Mouse (Mus musculus) telencephalon, adult 2 months (tissue): Measurements from ENCODE around the gene Bnip1.

Experiments used
- DNase-seq: peaks from one replicate; pipeline ENCODE4 v3.0.0-alpha.2; 2011; ENCODE audit warnings: low read depth, low spot score

The Bnip1 gene

GRCm38 (mm10) chr17:26839718-26840438 lies 59.0 kb downstream of the Bnip1 start:
- no peak for DNase-seq

DNA sequence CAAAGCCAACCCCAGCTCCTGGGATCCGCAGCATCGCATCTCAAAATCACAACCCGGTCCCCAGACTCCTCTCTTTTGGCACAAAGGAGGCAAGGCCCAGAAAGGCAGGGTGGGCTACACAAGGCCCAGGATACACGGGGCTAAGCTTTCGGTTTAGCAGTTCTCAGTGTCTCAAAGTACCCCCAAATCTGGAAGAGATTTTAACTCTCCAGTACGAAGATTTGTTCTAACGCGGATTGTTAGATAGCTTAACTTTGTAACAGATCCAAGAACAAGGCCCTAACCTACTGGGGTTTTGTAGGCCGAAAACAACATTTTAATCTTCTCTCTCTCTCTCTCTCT lies 59.5 kb downstream of the Bnip1 start:
- no peak for DNase-seq

GRCm38 (mm10) chr17:26840922-26841731 lies 60.3 kb downstream of the Bnip1 start:
- no peak for DNase-seq

DNA sequence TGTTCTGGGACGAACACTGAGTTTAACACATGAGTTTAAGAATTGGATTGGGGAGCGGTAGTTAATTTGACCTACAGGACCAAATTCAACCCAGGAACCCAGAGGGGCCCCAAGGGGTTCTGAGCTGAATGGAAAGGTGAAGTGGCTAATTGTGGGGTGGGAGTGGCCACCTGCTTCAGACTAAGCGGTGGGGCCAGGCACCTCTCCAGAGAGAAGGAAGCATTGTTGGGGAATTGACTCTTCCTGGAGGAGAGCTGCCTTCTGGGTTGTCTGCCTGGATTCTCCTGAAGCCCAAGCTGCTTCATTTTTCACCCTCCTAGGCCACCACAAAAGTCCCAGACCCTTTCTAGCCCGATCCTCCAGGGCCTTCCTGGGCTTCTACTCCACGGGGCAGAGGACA lies 61.1 kb downstream of the Bnip1 start:
- no peak for DNase-seq
